Mouse (Mus musculus) forebrain, embryonic 10.5 days (tissue): ENCODE measurements around the gene Rec114. TPM values are rescaled to one million over a fixed set of nuclear protein-coding genes. Genes with fewer than 3 reads are reported as not detected.

ENCODE experiments used
- DNase-seq: peaks from one replicate; pipeline ENCODE4 v3.0.0-alpha.2; 2017; ENCODE audit warnings: low spot score; ENCODE audit errors: extremely low spot score
- H3K27ac ChIP-seq: fragments of 300-500 bp; sonication (generic); 2 replicates; pipeline ENCODE4 v1.5.1; 2016; ENCODE audit warnings: mild to moderate bottlenecking
- H3K27me3 ChIP-seq: fragments of 300-500 bp; sonication (generic); 2 replicates; pipeline ENCODE4 v1.6.1; 2016; ENCODE audit warnings: mild to moderate bottlenecking; ENCODE audit not compliant: poor library complexity, severe bottlenecking
- H3K36me3 ChIP-seq: fragments of 300-500 bp; sonication (generic); replicated peaks from 2 replicates; pipeline ENCODE4 v1.6.1; 2016; ENCODE audit warnings: mild to moderate bottlenecking, moderate library complexity
- H3K4me1 ChIP-seq: fragments of 300-500 bp; sonication (generic); 2 replicates; pipeline ENCODE4 v1.6.1; 2016
- H3K4me3 ChIP-seq: fragments of 300-500 bp; sonication (generic); 2 replicates; pipeline ENCODE4 v1.5.1; 2016; ENCODE audit warnings: mild to moderate bottlenecking, moderate library complexity
- H3K9me3 ChIP-seq: fragments of 300-500 bp; sonication (generic); 2 replicates; pipeline ENCODE4 v1.6.1; 2016; ENCODE audit warnings: mild to moderate bottlenecking, moderate library complexity
- WGBS: fragments of 180-500 bp; shearing (Covaris S2); methylation state at CpG from one replicate; pipeline ENCODE4 v1.1.7; 2016; 5-methylcytosine and 5-hydroxymethylcytosine counted together
- polyA plus RNA-seq: library from polyadenylated mRNA; unstranded; fragments of >200 nt; fragmentation: Nextera tagmentation; extraction: Ambion mirVana; gene quantifications from 2 replicates; pipeline ENCODE4 v1.2.1, GENCODE M21; 2016

Rec114 gene
- polyA plus RNA-seq, 1 experiment from 2014 or later: 0.97 TPM

GRCm38 (mm10) chr9:58672474-58672873 lies 71.3 kb downstream of the Rec114 start:
- no peak overlapping the region for H3K4me3 ChIP-seq
- no peak overlapping the region for H3K27ac ChIP-seq
- no peak for DNase-seq
- H3K9me3 ChIP-seq: no peaks in the 10 kb centered on the region
- H3K4me1 ChIP-seq: peaks cover 24% of the 10 kb centered on the region
- no peaks in the 10 kb centered on the region for H3K36me3 ChIP-seq
- H3K27me3 ChIP-seq: no peaks in the 10 kb centered on the region
- 54% methylated on average over 4 of the region's 4 CpGs for WGBS

DNA sequence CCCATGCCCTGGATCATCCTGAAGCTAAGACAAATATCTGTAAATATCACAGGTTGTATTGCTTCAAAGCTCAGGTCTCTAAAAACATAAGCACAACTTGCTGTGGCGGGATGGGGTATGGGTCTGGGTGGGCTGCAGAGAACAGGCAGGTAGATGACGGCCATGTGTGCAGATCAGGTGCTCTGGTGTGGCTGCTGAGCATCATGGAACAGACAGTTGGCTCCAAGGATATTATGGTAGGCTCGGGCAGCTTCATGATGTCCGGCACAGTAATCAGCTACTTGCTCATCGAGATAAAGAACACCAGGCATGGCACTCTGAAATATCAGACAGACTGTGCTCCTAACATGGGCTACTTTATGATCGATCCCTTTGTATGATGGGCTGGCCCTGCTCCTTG lies 73.9 kb downstream of the Rec114 start:
- 89% methylated on average over 6 of the region's 6 CpGs for WGBS

DNA sequence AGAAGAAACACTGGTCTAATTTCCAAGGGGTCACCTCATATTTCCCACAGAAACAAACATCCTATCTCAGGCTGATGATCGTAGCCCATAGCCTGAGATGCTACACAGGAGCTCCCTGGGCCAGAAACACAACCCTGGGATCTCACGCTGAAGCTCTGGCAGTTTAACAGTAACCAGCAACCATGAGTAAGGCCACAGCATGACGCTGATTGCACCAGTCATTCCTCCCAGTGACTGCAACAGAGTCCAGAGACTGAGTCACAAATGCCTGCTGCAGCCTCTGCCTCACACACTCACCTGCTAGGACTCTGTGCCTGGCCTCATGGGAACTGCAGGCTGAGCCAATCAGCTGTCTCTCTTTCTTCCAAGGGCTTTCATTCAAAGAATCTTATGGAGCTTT lies 74.7 kb downstream of the Rec114 start:
- 67% methylated on average over 3 of the region's 3 CpGs for WGBS
- H3K4me3 ChIP-seq: no peak overlapping the region
- no peaks in the 10 kb centered on the region for H3K9me3 ChIP-seq
- peaks cover 22% of the 10 kb centered on the region for H3K4me1 ChIP-seq
- DNase-seq: no peak
- H3K27ac ChIP-seq: no peak overlapping the region
- no peaks in the 10 kb centered on the region for H3K27me3 ChIP-seq
- H3K36me3 ChIP-seq: peaks cover 14% of the 10 kb centered on the region

More for the DNA sequence above, 73.9 kb downstream of the Rec114 start:
- no peak for DNase-seq
- no peak overlapping the region for H3K27ac ChIP-seq
- no peaks in the 10 kb centered on the region for H3K9me3 ChIP-seq
- peaks cover 28% of the 10 kb centered on the region for H3K4me1 ChIP-seq
- no peak overlapping the region for H3K4me3 ChIP-seq
- H3K36me3 ChIP-seq: peaks cover 10% of the 10 kb centered on the region
- no peaks in the 10 kb centered on the region for H3K27me3 ChIP-seq

GRCm38 (mm10) chr9:58668171-58668570 lies 75.6 kb downstream of the Rec114 start:
- no peak overlapping the region for H3K4me3 ChIP-seq
- peaks cover 22% of the 10 kb centered on the region for H3K4me1 ChIP-seq
- peaks cover 15% of the 10 kb centered on the region for H3K36me3 ChIP-seq
- 94% methylated on average over 3 of the region's 3 CpGs for WGBS
- no peaks in the 10 kb centered on the region for H3K9me3 ChIP-seq
- no peak for DNase-seq
- no peak overlapping the region for H3K27ac ChIP-seq
- no peaks in the 10 kb centered on the region for H3K27me3 ChIP-seq

GRCm38 (mm10) chr9:58667244-58667643 lies 76.5 kb downstream of the Rec114 start:
- no peaks in the 10 kb centered on the region for H3K9me3 ChIP-seq
- peaks cover 18% of the 10 kb centered on the region for H3K36me3 ChIP-seq
- 72% methylated on average over 9 of the region's 9 CpGs for WGBS
- H3K27me3 ChIP-seq: no peaks in the 10 kb centered on the region
- no peak overlapping the region for H3K4me3 ChIP-seq
- DNase-seq: no peak
- no peak overlapping the region for H3K27ac ChIP-seq
- peaks cover 22% of the 10 kb centered on the region for H3K4me1 ChIP-seq

DNA sequence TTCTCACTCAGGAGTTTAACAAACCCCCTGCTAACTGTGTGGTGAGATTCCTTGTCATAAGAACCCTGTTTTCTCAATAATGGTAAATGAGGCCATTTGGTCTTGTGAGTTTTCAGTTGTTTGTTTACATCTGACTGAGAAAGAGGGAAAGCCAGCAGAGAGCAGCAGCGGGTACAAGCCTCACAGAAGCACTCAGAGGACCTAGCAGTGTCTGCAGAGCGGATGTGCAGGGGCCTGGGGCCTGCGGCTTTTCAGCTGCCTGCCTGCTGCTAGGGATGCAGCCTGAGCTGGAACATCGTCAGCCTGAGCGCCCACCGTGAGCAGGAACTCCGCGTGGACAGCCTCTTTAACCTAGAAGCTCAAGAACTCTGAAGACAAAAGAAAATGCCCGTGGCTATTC lies 77.6 kb downstream of the Rec114 start:
- WGBS: 55% methylated on average over 9 of the region's 9 CpGs

GRCm38 (mm10) chr9:58665492-58665891 lies 78.3 kb downstream of the Rec114 start:
- no peaks in the 10 kb centered on the region for H3K9me3 ChIP-seq
- H3K27me3 ChIP-seq: no peaks in the 10 kb centered on the region
- no peak overlapping the region for H3K4me3 ChIP-seq
- WGBS: 91% methylated on average over 9 of the region's 9 CpGs
- H3K27ac ChIP-seq: 0 out of 2 replicates have a peak overlapping the region, but pooled peaks have one; percentile 15
- peaks cover 24% of the 10 kb centered on the region for H3K36me3 ChIP-seq
- peaks cover 22% of the 10 kb centered on the region for H3K4me1 ChIP-seq
- no peak for DNase-seq

More for the DNA sequence above, 77.6 kb downstream of the Rec114 start:
- peaks cover 24% of the 10 kb centered on the region for H3K36me3 ChIP-seq
- no peak for DNase-seq
- H3K4me1 ChIP-seq: peaks cover 22% of the 10 kb centered on the region
- H3K27me3 ChIP-seq: no peaks in the 10 kb centered on the region
- no peak overlapping the region for H3K4me3 ChIP-seq
- peak overlapping the region; percentile 44; the same call in 1 of the 2 replicates for H3K27ac ChIP-seq
- no peaks in the 10 kb centered on the region for H3K9me3 ChIP-seq

GRCm38 (mm10) chr9:58662791-58663190 lies 81.0 kb downstream of the Rec114 start:
- WGBS: 90% methylated on average over 3 of the region's 3 CpGs

DNA sequence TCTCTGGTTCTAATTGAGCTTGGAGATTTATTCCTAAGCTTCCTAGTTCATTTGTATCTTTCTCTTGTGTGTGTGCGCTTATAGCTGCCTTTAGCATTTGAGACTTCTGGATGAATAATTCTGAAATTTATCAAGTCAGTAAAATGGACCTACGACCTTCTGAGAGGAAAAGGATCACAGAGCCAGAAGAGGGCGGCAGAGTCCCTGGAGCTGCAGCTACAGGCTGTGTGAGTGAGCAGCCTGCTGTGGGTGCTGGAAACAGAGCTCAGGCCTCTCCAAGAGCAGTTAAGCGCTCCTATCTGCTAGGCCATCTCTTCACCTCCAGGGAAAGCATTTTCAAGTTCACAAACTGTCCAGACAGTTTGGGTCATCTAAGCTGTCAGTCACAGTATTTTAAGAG lies 81.8 kb downstream of the Rec114 start:
- no peak overlapping the region for H3K4me3 ChIP-seq
- DNase-seq: no peak
- peaks cover 3% of the 10 kb centered on the region; the same call in 1 of the 2 replicates for H3K4me1 ChIP-seq
- 87% methylated on average over 4 of the region's 4 CpGs for whole genome bisulfite sequencing
- H3K36me3 ChIP-seq: peaks cover 31% of the 10 kb centered on the region
- no peak overlapping the region for H3K27ac ChIP-seq
- H3K27me3 ChIP-seq: no peaks in the 10 kb centered on the region
- no peaks in the 10 kb centered on the region for H3K9me3 ChIP-seq

More at GRCm38 (mm10) chr9:58662791-58663190, 81.0 kb downstream of the Rec114 start:
- Histone ChIP-seq H3K27ac (no peak overlapping the region), H3K9me3 (no peaks in the 10 kb centered on the region), H3K4me3 (no peak overlapping the region), H3K4me1 (peaks cover 9% of the 10 kb centered on the region), H3K27me3 (no peaks in the 10 kb centered on the region), H3K36me3 (peaks cover 32% of the 10 kb centered on the region)
- DNase-seq: no peak

DNA sequence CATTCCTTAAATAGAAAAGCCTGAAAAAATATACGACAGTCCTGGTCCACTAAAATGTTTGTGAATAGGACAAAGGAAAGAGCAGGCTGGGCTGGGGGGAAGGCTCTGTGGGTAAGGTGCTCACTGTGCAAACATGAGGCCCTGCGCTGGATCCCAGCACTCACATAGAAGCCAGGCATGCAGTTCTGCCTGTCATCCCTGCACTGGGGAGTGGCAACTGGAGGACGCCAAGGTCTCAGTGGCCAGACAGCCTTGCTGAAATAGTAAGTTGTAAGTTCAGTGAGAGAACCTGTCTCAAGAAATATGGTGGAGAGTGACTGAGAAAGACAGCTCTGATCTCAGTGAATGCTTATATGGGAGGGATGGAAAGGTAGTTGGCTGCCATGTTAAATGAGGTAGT lies 83.1 kb downstream of the Rec114 start:
- Histone ChIP-seq H3K36me3 (peaks cover 32% of the 10 kb centered on the region), H3K27ac (peak overlapping the region; percentile 56), H3K4me3 (no peak overlapping the region), H3K27me3 (no peaks in the 10 kb centered on the region), H3K4me1 (no peaks in the 10 kb centered on the region), H3K9me3 (no peaks in the 10 kb centered on the region)
- no peak for DNase-seq
- 94% methylated on average over 3 of the region's 3 CpGs for WGBS

- no peak for DNase-seq
- H3K4me1 ChIP-seq: no peaks in the 10 kb centered on the region
- no peaks in the 10 kb centered on the region for H3K27me3 ChIP-seq
- no peak overlapping the region for H3K4me3 ChIP-seq
- peaks cover 29% of the 10 kb centered on the region for H3K36me3 ChIP-seq
- peak overlapping the region; percentile 70; the same call in 1 of the 2 replicates for H3K27ac ChIP-seq
- no peaks in the 10 kb centered on the region for H3K9me3 ChIP-seq
- 86% methylated on average over 9 of the region's 9 CpGs for WGBS
These were observed 83.8 kb downstream of the Rec114 start for GRCm38 (mm10) chr9:58659989-58660388.

GRCm38 (mm10) chr9:58659331-58659730 lies 84.4 kb downstream of the Rec114 start:
- Histone ChIP-seq H3K4me3 (no peak overlapping the region), H3K4me1 (no peaks in the 10 kb centered on the region), H3K36me3 (peaks cover 33% of the 10 kb centered on the region), H3K27me3 (no peaks in the 10 kb centered on the region), H3K27ac (peak overlapping the region; percentile 70), H3K9me3 (no peaks in the 10 kb centered on the region)
- DNase-seq: no peak
- WGBS: 86% methylated on average over 3 of the region's 3 CpGs

GRCm38 (mm10) chr9:58658596-58659309 lies 85.0 kb downstream of the Rec114 start:
- Histone ChIP-seq H3K4me1 (no peaks in the 10 kb centered on the region), H3K9me3 (no peaks in the 10 kb centered on the region), H3K27me3 (no peaks in the 10 kb centered on the region), H3K4me3 (no peak overlapping the region), H3K36me3 (peaks cover 30% of the 10 kb centered on the region), H3K27ac (peak overlapping the region; percentile 42; the same call in 1 of the 2 replicates)
- no peak for DNase-seq
- WGBS: 90% methylated on average over 4 of the region's 4 CpGs
